Mouse (Mus musculus) layer of hippocampus, adult 8-10 months (tissue): ENCODE results near the gene Cask. TPM values are rescaled to one million over a fixed set of nuclear protein-coding genes. Genes with fewer than 3 reads are reported as not detected.

Source experiments
- DNase-seq, 2 experiments: peaks; one replicate each; pipeline ENCODE4 v3.0.0; 2022; ENCODE audit warnings: low spot score in 2 of 2
- total RNA-seq, 4 experiments: library from RNA; stranded (reverse); gene quantifications; 2 replicates each; pipeline ENCODE4 v1.2.4; 2022

Gene Cask
- total RNA-seq, 4 experiments from 2014 or later: 67.5 to 79.9 (median 75.7) TPM

- no peak for DNase-seq
These were observed 332.3 kb downstream of the Cask start for GRCm38 (mm10) chrX:13518781-13519407.

- DNase-seq: no peak
These were observed 333.1 kb downstream of the Cask start for GRCm38 (mm10) chrX:13518019-13518418.

GRCm38 (mm10) chrX:13516451-13516850 is 334.7 kb downstream of the Cask start:
- DNase-seq: no peak

- DNase-seq: no peak
These were observed 337.3 kb downstream of the Cask start for GRCm38 (mm10) chrX:13513864-13514263.

- no peak for DNase-seq
These were observed 338.0 kb downstream of the Cask start for GRCm38 (mm10) chrX:13513127-13513526.

GRCm38 (mm10) chrX:13506376-13506775 is 344.8 kb downstream of the Cask start:
- no peak for DNase-seq

GRCm38 (mm10) chrX:13504389-13504788 is 346.8 kb downstream of the Cask start:
- no peak for DNase-seq

GRCm38 (mm10) chrX:13502862-13503375 is 348.2 kb downstream of the Cask start:
- DNase-seq: peak; percentile 19 to 20

- no peak for DNase-seq
These were observed 350.9 kb downstream of the Cask start for GRCm38 (mm10) chrX:13500284-13500683.

- DNase-seq: no peak
These were observed 356.1 kb downstream of the Cask start for GRCm38 (mm10) chrX:13494892-13495703.

GRCm38 (mm10) chrX:13492922-13493321 is 358.2 kb downstream of the Cask start:
- DNase-seq: no peak

- no peak for DNase-seq
These were observed 360.2 kb downstream of the Cask start for GRCm38 (mm10) chrX:13490941-13491340.

GRCm38 (mm10) chrX:13489761-13490160 is 361.4 kb downstream of the Cask start:
- no peak for DNase-seq

- DNase-seq: no peak
These were observed 362.2 kb downstream of the Cask start for GRCm38 (mm10) chrX:13489001-13489400.

- no peak for DNase-seq
These were observed 366.7 kb downstream of the Cask start for GRCm38 (mm10) chrX:13484447-13484846.

GRCm38 (mm10) chrX:13482576-13482975 is 368.6 kb downstream of the Cask start:
- DNase-seq: no peak

GRCm38 (mm10) chrX:13479570-13479969 is 371.6 kb downstream of the Cask start:
- DNase-seq: no peak

GRCm38 (mm10) chrX:13478298-13478697 is 372.9 kb downstream of the Cask start:
- no peak for DNase-seq

GRCm38 (mm10) chrX:13477596-13477995 is 373.6 kb downstream of the Cask start:
- DNase-seq: no peak

- DNase-seq: no peak
These were observed 375.8 kb downstream of the Cask start for GRCm38 (mm10) chrX:13475382-13475781.

GRCm38 (mm10) chrX:13472751-13473225 is 378.4 kb downstream of the Cask start:
- DNase-seq: no peak

GRCm38 (mm10) chrX:13471925-13472324 is 379.2 kb downstream of the Cask start:
- DNase-seq: no peak
